Mouse (Mus musculus) forelimb bud, embryonic 11.5 days (tissue): Measurements from ENCODE around the gene Polg.

ENCODE experiments used
- DNase-seq: peaks from one replicate; pipeline ENCODE4 v3.0.0-alpha.2; 2012; ENCODE audit warnings: low read depth, low spot score

Polg gene

GRCm38 (mm10) chr7:79465461-79466044 lies 609 bp downstream of the Polg start:
- DNase-seq, result peak; percentile 9

- no peak for DNase-seq
Observed at GRCm38 (mm10) chr7:79464776-79465420, 1.3 kb downstream of the Polg start.

- no peak for DNase-seq
Observed at GRCm38 (mm10) chr7:79463376-79464077, 2.6 kb downstream of the Polg start.

GRCm38 (mm10) chr7:79461721-79462120 lies 4.4 kb downstream of the Polg start:
- DNase-seq, result no peak

GRCm38 (mm10) chr7:79447486-79447885 lies 18.7 kb downstream of the Polg start:
- DNase-seq, result no peak

- DNase-seq, result no peak
Observed at GRCm38 (mm10) chr7:79447048-79447447, 19.1 kb downstream of the Polg start.

GRCm38 (mm10) chr7:79440035-79440434 lies 26.1 kb downstream of the Polg start:
- DNase-seq, result no peak

- DNase-seq, result no peak
Observed at GRCm38 (mm10) chr7:79428243-79428642, 37.9 kb downstream of the Polg start.

- no peak for DNase-seq
Observed at GRCm38 (mm10) chr7:79425804-79426203, 40.4 kb downstream of the Polg start.

- DNase-seq, result no peak
Observed at GRCm38 (mm10) chr7:79422876-79423275, 43.3 kb downstream of the Polg start.

- DNase-seq, result no peak
Observed at GRCm38 (mm10) chr7:79419950-79420349, 46.2 kb downstream of the Polg start.

- DNase-seq, result peak; percentile 20
Observed at GRCm38 (mm10) chr7:79414449-79415375, 51.5 kb downstream of the Polg start.

- no peak for DNase-seq
Observed at GRCm38 (mm10) chr7:79400296-79400695, 65.9 kb downstream of the Polg start.

GRCm38 (mm10) chr7:79398971-79399370 lies 67.2 kb downstream of the Polg start:
- DNase-seq, result no peak

GRCm38 (mm10) chr7:79398426-79398825 lies 67.7 kb downstream of the Polg start:
- no peak for DNase-seq

- DNase-seq, result peak; percentile 19
Observed at GRCm38 (mm10) chr7:79397446-79397963, 68.7 kb downstream of the Polg start.
